Mouse (Mus musculus) layer of hippocampus, adult 2 months (tissue): ENCODE results near the gene Cryzl1. TPM values are rescaled to one million over a fixed set of nuclear protein-coding genes. Genes with fewer than 3 reads are reported as not detected.

Source experiments
- DNase-seq, 2 experiments: peaks; one replicate each; pipeline ENCODE4 v3.0.0; 2022; ENCODE audit warnings: low spot score in 2 of 2
- H3K27ac ChIP-seq: fragments of 200-600 bp; 2 replicates; pipeline ENCODE4 v1.8.1; 2022
- H3K4me3 ChIP-seq: fragments of 200-600 bp; 2 replicates; pipeline ENCODE4 v1.8.1; 2022; ENCODE audit warnings: mild to moderate bottlenecking
- CTCF ChIP-seq: fragments of 200-600 bp; conservative IDR thresholded peaks from 2 replicates; pipeline ENCODE4 v1.8.1; 2022; ENCODE audit warnings: antibody characterized with exemption, mild to moderate bottlenecking, moderate library complexity
- total RNA-seq, 2 experiments: library from RNA; stranded (reverse); gene quantifications; 2 replicates each; pipeline ENCODE4 v1.2.3; 2021

Cryzl1 gene
- total RNA-seq, 2 experiments from 2014 or later, result 104 to 111 TPM

- no peak for TF ChIP-seq CTCF
- Histone ChIP-seq H3K4me3 (no peak overlapping the region), H3K27ac (peak overlapping the region; percentile 21)
- no peak for DNase-seq
Measured at GRCm38 (mm10) chr16:91695108-91695755, 33.5 kb downstream of the Cryzl1 start.

- H3K27ac ChIP-seq, result peak overlapping the region; percentile 21
- TF ChIP-seq CTCF, result peak; percentile 91
- H3K4me3 ChIP-seq, result no peak overlapping the region
- DNase-seq, result peak; percentile 58 to 77
Measured at GRCm38 (mm10) chr16:91694455-91695084, 34.2 kb downstream of the Cryzl1 start.

GRCm38 (mm10) chr16:91689791-91690190 lies 39.0 kb downstream of the Cryzl1 start:
- no peak for TF ChIP-seq CTCF
- Histone ChIP-seq H3K27ac (peak overlapping the region; percentile 92), H3K4me3 (peak overlapping the region; percentile 74; the same call in 1 of the 2 replicates)
- DNase-seq, result no peak

GRCm38 (mm10) chr16:91688619-91689334 lies 40.0 kb downstream of the Cryzl1 start, which contains the start of gene Donson:
Donson (minus strand) TSS chr16:91688770.
- H3K4me3 ChIP-seq, result peak within 1 kb of the TSS; percentile 74
- H3K27ac ChIP-seq, result peak within 1 kb of the TSS; percentile 92
- TF ChIP-seq CTCF, result no peak
- peak; percentile 91 to 95 for DNase-seq

- Histone ChIP-seq H3K27ac (peak overlapping the region; percentile 92), H3K4me3 (peak overlapping the region; percentile 74)
- TF ChIP-seq CTCF, result no peak
- DNase-seq, result peak in 1 of 2 experiments; percentile 26
Measured at GRCm38 (mm10) chr16:91688023-91688618, 40.7 kb downstream of the Cryzl1 start.

GRCm38 (mm10) chr16:91686369-91686768 lies 42.4 kb downstream of the Cryzl1 start:
- DNase-seq, result no peak
- H3K27ac ChIP-seq, result no peak overlapping the region

GRCm38 (mm10) chr16:91685526-91685925 lies 43.2 kb downstream of the Cryzl1 start:
- TF ChIP-seq CTCF, result no peak
- Histone ChIP-seq H3K27ac (no peak overlapping the region), H3K4me3 (no peak overlapping the region)
- DNase-seq, result no peak

More at GRCm38 (mm10) chr16:91686369-91686768, 42.4 kb downstream of the Cryzl1 start:
- no peak overlapping the region for H3K4me3 ChIP-seq
- TF ChIP-seq CTCF, result no peak

- DNase-seq, result no peak
- TF ChIP-seq CTCF, result no peak
- H3K27ac ChIP-seq, result no peak overlapping the region
- H3K4me3 ChIP-seq, result no peak overlapping the region
Measured at GRCm38 (mm10) chr16:91680656-91681055, 48.1 kb downstream of the Cryzl1 start.

GRCm38 (mm10) chr16:91678147-91678911 lies 50.4 kb downstream of the Cryzl1 start:
- DNase-seq, result no peak
- Histone ChIP-seq H3K27ac (no peak overlapping the region), H3K4me3 (no peak overlapping the region)
- TF ChIP-seq CTCF, result no peak

- no peak for DNase-seq
- Histone ChIP-seq H3K27ac (no peak overlapping the region), H3K4me3 (no peak overlapping the region)
- no peak for TF ChIP-seq CTCF
Measured at GRCm38 (mm10) chr16:91674500-91674899, 54.3 kb downstream of the Cryzl1 start.

- no peak for DNase-seq
- TF ChIP-seq CTCF, result no peak
Measured at GRCm38 (mm10) chr16:91663795-91664194, 65.0 kb downstream of the Cryzl1 start.

GRCm38 (mm10) chr16:91662336-91662735 lies 66.4 kb downstream of the Cryzl1 start:
- no peak for TF ChIP-seq CTCF
- H3K4me3 ChIP-seq, result no peak overlapping the region
- no peak overlapping the region for H3K27ac ChIP-seq
- DNase-seq, result no peak

More at GRCm38 (mm10) chr16:91663795-91664194, 65.0 kb downstream of the Cryzl1 start:
- Histone ChIP-seq H3K4me3 (no peak overlapping the region), H3K27ac (no peak overlapping the region)
